In genomic region chr9:102303882-102304281, GRCm38 (mm10) we compare ENCODE assay signal across 31 mouse cellular contexts. TPM values are rescaled to one million over a fixed set of nuclear protein-coding genes. Genes with fewer than 3 reads are reported as not detected.
DNase-seq lines count a peak whose midpoint lies in the region; ATAC-seq and TF ChIP-seq lines count a peak whose summit lies in the region.
"Had no signal": no experiment of that assay in that cellular context is flagged by ENCODE, and none has a peak within 500 bp of the region (broad histone marks: within the 10 kb centered on the region; RNA-seq: fewer than 3 reads in every experiment).

No protein-coding gene starts in this region.

- H3K4me3 ChIP-seq in hindbrain, postnatal 0 days (ENCODE audit: low read length) = no peak overlapping the region
- no peak overlapping the region for H3K4me3 ChIP-seq in hindbrain, embryonic 12.5 days
- H3K4me3 ChIP-seq in midbrain, embryonic 14.5 days (replicated peaks; ENCODE audit: low read depth, low read length) = no peak overlapping the region
- H3K4me3 ChIP-seq in midbrain, embryonic 11.5 days (ENCODE audit: low read depth, low read length) = no peak overlapping the region
- no peak overlapping the region for H3K4me3 ChIP-seq in embryonic facial prominence, embryonic 14.5 days (ENCODE audit: low read depth, low read length)
- H3K4me3 ChIP-seq in midbrain, embryonic 16.5 days (ENCODE audit: low read depth, low read length) = no peak overlapping the region
- H3K4me3 ChIP-seq: embryonic facial prominence, embryonic 15.5 days; forebrain, embryonic 12.5 days; heart, embryonic 13.5 days; intestine, embryonic 15.5 days; limb, embryonic 12.5 days; liver, embryonic 15.5 days; stomach, embryonic 15.5 days had no signal

- 50% methylated on average over 13 of the region's 13 CpGs for WGBS in hindbrain, postnatal 0 days
- WGBS in hindbrain, embryonic 12.5 days = 54% methylated on average over 13 of the region's 13 CpGs
- WGBS in midbrain, embryonic 14.5 days = 39% methylated on average over 13 of the region's 13 CpGs
- 61% methylated on average over 13 of the region's 13 CpGs for WGBS in midbrain, embryonic 11.5 days
- 54% methylated on average over 13 of the region's 13 CpGs for WGBS in embryonic facial prominence, embryonic 14.5 days
- 41% methylated on average over 13 of the region's 13 CpGs for WGBS in midbrain, embryonic 16.5 days

- peaks cover 14% of the 10 kb centered on the region; the same call in 1 of the 2 replicates for H3K4me1 ChIP-seq in hindbrain, postnatal 0 days (ENCODE audit: insufficient read depth, low read length)
- peaks cover 29% of the 10 kb centered on the region for H3K4me1 ChIP-seq in hindbrain, embryonic 12.5 days
- H3K4me1 ChIP-seq in midbrain, embryonic 14.5 days (ENCODE audit: control insufficient read depth, insufficient read depth, low read length) = peaks cover 20% of the 10 kb centered on the region
- peaks cover 5% of the 10 kb centered on the region; the same call in 1 of the 2 replicates for H3K4me1 ChIP-seq in midbrain, embryonic 11.5 days (ENCODE audit: control insufficient read depth, insufficient read depth, low read length)
- no peaks in the 10 kb centered on the region; the same call in 1 of the 2 replicates for H3K4me1 ChIP-seq in embryonic facial prominence, embryonic 14.5 days (ENCODE audit: control insufficient read depth, insufficient read depth, low read length)
- peaks cover 30% of the 10 kb centered on the region for H3K4me1 ChIP-seq in midbrain, embryonic 16.5 days (ENCODE audit: control insufficient read depth, insufficient read depth, low read length)
- H3K4me1 ChIP-seq: intestine, embryonic 15.5 days; limb, embryonic 12.5 days; liver, embryonic 15.5 days; stomach, embryonic 15.5 days had no signal

- no peaks in the 10 kb centered on the region for H3K36me3 ChIP-seq in hindbrain, postnatal 0 days (ENCODE audit: insufficient read depth, low read length)
- no peaks in the 10 kb centered on the region for H3K36me3 ChIP-seq in hindbrain, embryonic 12.5 days
- H3K36me3 ChIP-seq in midbrain, embryonic 14.5 days (ENCODE audit: control insufficient read depth, insufficient read depth, low read length) = no peaks in the 10 kb centered on the region
- no peaks in the 10 kb centered on the region for H3K36me3 ChIP-seq in midbrain, embryonic 11.5 days (ENCODE audit: control insufficient read depth, insufficient read depth, low read length)
- no peaks in the 10 kb centered on the region for H3K36me3 ChIP-seq in embryonic facial prominence, embryonic 14.5 days (ENCODE audit: control insufficient read depth, insufficient read depth, low read length)
- no peaks in the 10 kb centered on the region for H3K36me3 ChIP-seq in midbrain, embryonic 16.5 days (ENCODE audit: control insufficient read depth, insufficient read depth, low read length)
- H3K36me3 ChIP-seq: embryonic facial prominence, embryonic 15.5 days; forebrain, embryonic 12.5 days; heart, embryonic 13.5 days; intestine, embryonic 15.5 days; limb, embryonic 12.5 days; liver, embryonic 15.5 days; stomach, embryonic 15.5 days had no signal

- no peak overlapping the region for H3K27ac ChIP-seq in hindbrain, postnatal 0 days
- no peak overlapping the region for H3K27ac ChIP-seq in hindbrain, embryonic 12.5 days
- H3K27ac ChIP-seq in midbrain, embryonic 14.5 days (replicated peaks; ENCODE audit: low read depth, low read length) = 0 out of 2 replicates have a peak overlapping the region, but pooled peaks have one; percentile 32
- H3K27ac ChIP-seq in midbrain, embryonic 11.5 days (ENCODE audit: low read depth, low read length) = no peak overlapping the region
- H3K27ac ChIP-seq in embryonic facial prominence, embryonic 14.5 days (replicated peaks; ENCODE audit: low read depth, low read length) = no peak overlapping the region
- H3K27ac ChIP-seq in midbrain, embryonic 16.5 days (ENCODE audit: low read length) = 0 out of 2 replicates have a peak overlapping the region, but pooled peaks have one; percentile 15
- H3K27ac ChIP-seq: embryonic facial prominence, embryonic 15.5 days; forebrain, embryonic 12.5 days; heart, embryonic 13.5 days; intestine, embryonic 15.5 days; kidney, postnatal 0 days; limb, embryonic 12.5 days; liver, embryonic 15.5 days; stomach, embryonic 15.5 days had no signal

- no peak overlapping the region for H3K9ac ChIP-seq in hindbrain, postnatal 0 days (replicated peaks; ENCODE audit: low read length)
- no peak overlapping the region for H3K9ac ChIP-seq in hindbrain, embryonic 12.5 days
- H3K9ac ChIP-seq in midbrain, embryonic 14.5 days (replicated peaks; ENCODE audit: low read length) = no peak overlapping the region
- H3K9ac ChIP-seq in midbrain, embryonic 11.5 days (ENCODE audit: low read length) = no peak overlapping the region
- no peak overlapping the region for H3K9ac ChIP-seq in embryonic facial prominence, embryonic 14.5 days (ENCODE audit: low read depth, low read length)
- H3K9ac ChIP-seq in midbrain, embryonic 16.5 days (ENCODE audit: low read depth, low read length) = 0 out of 2 replicates have a peak overlapping the region, but pooled peaks have one; percentile 12
- H3K9ac ChIP-seq: embryonic facial prominence, embryonic 15.5 days; forebrain, embryonic 12.5 days; forebrain, postnatal 0 days; heart, embryonic 13.5 days; intestine, embryonic 15.5 days; limb, embryonic 12.5 days; liver, embryonic 15.5 days; lung, embryonic 14.5 days; stomach, embryonic 15.5 days had no signal

- TF ChIP-seq CTCF in hindbrain, postnatal 0 days (IDR thresholded peaks at IDR 0.05; ENCODE audit: low read depth) = no peak

- no peaks in the 10 kb centered on the region for H3K27me3 ChIP-seq in hindbrain, postnatal 0 days (ENCODE audit: insufficient read depth, low read length)
- H3K27me3 ChIP-seq in hindbrain, embryonic 12.5 days = peaks cover 4% of the 10 kb centered on the region; the same call in 1 of the 2 replicates
- no peaks in the 10 kb centered on the region for H3K27me3 ChIP-seq in midbrain, embryonic 14.5 days (ENCODE audit: control insufficient read depth, insufficient read depth, low read length)
- H3K27me3 ChIP-seq in midbrain, embryonic 11.5 days (ENCODE audit: control insufficient read depth, insufficient read depth, low read length) = no peaks in the 10 kb centered on the region
- H3K27me3 ChIP-seq in embryonic facial prominence, embryonic 14.5 days (replicated peaks; ENCODE audit: control insufficient read depth, insufficient read depth, low read length) = 0 out of 2 replicates have a peak, but pooled peaks cover 4% of the 10 kb centered on the region
- no peaks in the 10 kb centered on the region for H3K27me3 ChIP-seq in midbrain, embryonic 16.5 days (ENCODE audit: control insufficient read depth, insufficient read depth, low read depth, low read length)
- H3K27me3 ChIP-seq: embryonic facial prominence, embryonic 15.5 days; intestine, embryonic 15.5 days; liver, embryonic 15.5 days; stomach, embryonic 15.5 days had no signal

- ATAC-seq in hindbrain, postnatal 0 days = no peak
- ATAC-seq in hindbrain, embryonic 12.5 days (ENCODE audit: low FRiP score) = no peak
- no peak for ATAC-seq in midbrain, embryonic 14.5 days (ENCODE audit: low FRiP score, low TSS enrichment)
- ATAC-seq in midbrain, embryonic 11.5 days (ENCODE audit: low FRiP score) = no peak
- no peak for ATAC-seq in embryonic facial prominence, embryonic 14.5 days (ENCODE audit: low read depth)
- ATAC-seq in midbrain, embryonic 16.5 days = no peak; the same call in 1 of the 2 replicates
- ATAC-seq: forebrain, postnatal 0 days; intestine, embryonic 15.5 days had no signal

- no peak for DNase-seq in hindbrain, postnatal 0 days (ENCODE audit: low spot score)
- DNase-seq in midbrain, embryonic 14.5 days = peak; percentile 55
- DNase-seq in midbrain, embryonic 11.5 days (ENCODE audit: low spot score, missing footprints) = no peak
- DNase-seq in embryonic facial prominence, embryonic 14.5 days (ENCODE audit: low spot score) = peak; percentile 24
- DNase-seq in kidney, adult 8-10 months = no peak
- DNase-seq: adrenal gland, postnatal 25 days; B cell, adult 2 months; cerebellum, adult 11-12 months; cerebellum, adult 9-11 months; embryo, embryonic 11 days; forebrain, postnatal 0 days; heart, postnatal 10 days; kidney, adult 2 months; kidney, postnatal 4 days; lung, embryonic 14.5 days; lung, postnatal 14 days; right cerebral cortex, postnatal 14 days; thymus, adult 18-20 months; thymus, postnatal 25 days had no signal

- H3K9me3 ChIP-seq in hindbrain, postnatal 0 days (ENCODE audit: low read length) = no peaks in the 10 kb centered on the region
- H3K9me3 ChIP-seq in hindbrain, embryonic 12.5 days (replicated peaks) = no peaks in the 10 kb centered on the region
- H3K9me3 ChIP-seq in midbrain, embryonic 14.5 days (ENCODE audit: control insufficient read depth, low read length) = no peaks in the 10 kb centered on the region
- no peaks in the 10 kb centered on the region for H3K9me3 ChIP-seq in midbrain, embryonic 11.5 days (ENCODE audit: control insufficient read depth, low read length)
- no peaks in the 10 kb centered on the region for H3K9me3 ChIP-seq in embryonic facial prominence, embryonic 14.5 days (ENCODE audit: control insufficient read depth, low read length)
- H3K9me3 ChIP-seq in midbrain, embryonic 16.5 days (replicated peaks; ENCODE audit: control insufficient read depth, low read length, poor library complexity, severe bottlenecking) = no peaks in the 10 kb centered on the region
- H3K9me3 ChIP-seq: embryonic facial prominence, embryonic 15.5 days; forebrain, embryonic 12.5 days; heart, embryonic 13.5 days; intestine, embryonic 15.5 days; limb, embryonic 12.5 days; liver, embryonic 15.5 days; stomach, embryonic 15.5 days had no signal

- H3K4me2 ChIP-seq in hindbrain, postnatal 0 days (ENCODE audit: low read depth, low read length) = 0 out of 2 replicates have a peak overlapping the region, but pooled peaks have one; percentile 4
- no peak overlapping the region for H3K4me2 ChIP-seq in hindbrain, embryonic 12.5 days (replicated peaks)
- no peak overlapping the region for H3K4me2 ChIP-seq in midbrain, embryonic 14.5 days (ENCODE audit: low read length)
- no peak overlapping the region for H3K4me2 ChIP-seq in midbrain, embryonic 11.5 days
- H3K4me2 ChIP-seq in embryonic facial prominence, embryonic 14.5 days (ENCODE audit: low read depth, low read length) = no peak overlapping the region
- H3K4me2 ChIP-seq in midbrain, embryonic 16.5 days (ENCODE audit: low read length) = no peak overlapping the region
- H3K4me2 ChIP-seq: embryonic facial prominence, embryonic 15.5 days; forebrain, embryonic 12.5 days; heart, embryonic 13.5 days; intestine, embryonic 15.5 days; limb, embryonic 12.5 days; liver, embryonic 15.5 days; lung, embryonic 14.5 days; stomach, embryonic 15.5 days had no signal

RNA-seq across cellular contexts. Expression of gene Ephb1, which starts 50.6 kb away (rescaled TPM):
- total RNA-seq in hindbrain, postnatal 0 days (2014; rRNA removed) = 50.3 and 60.1 TPM in 2 replicates
- polyA plus RNA-seq in hindbrain, postnatal 0 days (2015; fragmentation: Nextera tagmentation; extraction: Ambion mirVana) = 34.7 and 39.6 TPM in 2 replicates
- polyA plus RNA-seq in hindbrain, embryonic 12.5 days (2016; fragmentation: Nextera tagmentation; extraction: Ambion mirVana) = 28.1 and 30.2 TPM in 2 replicates
- polyA plus RNA-seq in midbrain, embryonic 14.5 days (2014; fragmentation: Nextera tagmentation; extraction: Ambion mirVana) = 93.9 and 96.1 TPM in 2 replicates
- polyA plus RNA-seq in midbrain, embryonic 11.5 days (2014; fragmentation: Nextera tagmentation; extraction: Ambion mirVana) = 17.8 and 18.8 TPM in 2 replicates
- 3.9 and 4.4 TPM in 2 replicates for polyA plus RNA-seq in embryonic facial prominence, embryonic 14.5 days (2014; fragmentation: Nextera tagmentation; extraction: Ambion mirVana)
- 68.5 and 80.1 TPM in 2 replicates for polyA plus RNA-seq in midbrain, embryonic 16.5 days (2015; fragmentation: Nextera tagmentation; extraction: Ambion mirVana)
- total RNA-seq: hematopoietic stem cell, adult 5-6 weeks; monocyte, adult 5-6 weeks had no signal

Comparison
In these comparisons a context has a peak if more than half of its experiments do, and no peak if none do; other contexts are left out.
1. DNase-seq: peak in midbrain, embryonic 14.5 days (single experiment) and embryonic facial prominence, embryonic 14.5 days (single experiment); none in hindbrain, postnatal 0 days (single experiment), midbrain, embryonic 11.5 days (single experiment) and kidney, adult 8-10 months (0 of 2).
2. H3K27ac ChIP-seq: peak in midbrain, embryonic 14.5 days (single experiment) and midbrain, embryonic 16.5 days (single experiment); none in hindbrain, postnatal 0 days (single experiment), hindbrain, embryonic 12.5 days (single experiment), midbrain, embryonic 11.5 days (single experiment) and embryonic facial prominence, embryonic 14.5 days (single experiment).